Mouse (Mus musculus) embryonic facial prominence, embryonic 14.5 days (tissue): ENCODE data around the gene Notch2. TPM values are rescaled to one million over a fixed set of nuclear protein-coding genes. Genes with fewer than 3 reads are reported as not detected.

ENCODE experiments used
- ATAC-seq: fragments of 200-750 bp; cut with Nextera tagmentation; 2 replicates; pipeline ENCODE4 v1.8.0; 2017; ENCODE audit warnings: low read depth, moderate number of reproducible peaks, moderate TSS enrichment
- DNase-seq: peaks from one replicate; pipeline ENCODE4 v3.0.0-alpha.2; 2015; ENCODE audit warnings: low spot score
- H3K27ac ChIP-seq: fragments of 300-500 bp; sonication (generic); replicated peaks from 2 replicates; pipeline ENCODE4 v1.5.1; 2014; ENCODE audit warnings: low read depth, mild to moderate bottlenecking, low read length, moderate library complexity
- H3K27me3 ChIP-seq: fragments of 300-500 bp; sonication (generic); replicated peaks from 2 replicates; pipeline ENCODE4 v1.6.1; 2014; ENCODE audit warnings: low read length; ENCODE audit not compliant: control insufficient read depth, insufficient read depth
- H3K36me3 ChIP-seq: fragments of 300-500 bp; sonication (generic); 2 replicates; pipeline ENCODE4 v1.6.1; 2014; ENCODE audit warnings: low read length, mixed read lengths; ENCODE audit not compliant: control insufficient read depth, insufficient read depth
- H3K4me1 ChIP-seq: fragments of 300-500 bp; sonication (generic); 2 replicates; pipeline ENCODE4 v1.6.1; 2014; ENCODE audit warnings: antibody characterized with exemption, low read length; ENCODE audit not compliant: control insufficient read depth, insufficient read depth
- H3K4me2 ChIP-seq: fragments of 300-500 bp; sonication (generic); 2 replicates; pipeline ENCODE4 v1.6.1; 2014; ENCODE audit warnings: low read depth, mild to moderate bottlenecking, low read length, moderate library complexity, mixed read lengths
- H3K4me3 ChIP-seq: fragments of 300-500 bp; sonication (generic); 2 replicates; pipeline ENCODE4 v1.5.1; 2014; ENCODE audit warnings: low read depth, mild to moderate bottlenecking, low read length
- H3K9ac ChIP-seq: fragments of 300-500 bp; sonication (generic); 2 replicates; pipeline ENCODE4 v1.6.1; 2014; ENCODE audit warnings: low read depth, mild to moderate bottlenecking, low read length, moderate library complexity, mixed read lengths
- H3K9me3 ChIP-seq: fragments of 300-500 bp; sonication (generic); 2 replicates; pipeline ENCODE4 v1.6.1; 2016; ENCODE audit warnings: low read length; ENCODE audit not compliant: control insufficient read depth
- WGBS: fragments of 180-500 bp; shearing (Covaris S2); extraction: QIAGEN DNeasy Blood & Tissue Kit; methylation state at CpG from one replicate; pipeline ENCODE4 v1.1.7; 2014; 5-methylcytosine and 5-hydroxymethylcytosine counted together
- polyA plus RNA-seq: library from polyadenylated mRNA; unstranded; fragments of >200 nt; fragmentation: Nextera tagmentation; extraction: Ambion mirVana; gene quantifications from 2 replicates; pipeline ENCODE4 v1.2.1, GENCODE M21; 2014

Gene Notch2
- polyA plus RNA-seq, 1 experiment from 2014 or later: 35.6 TPM

DNA sequence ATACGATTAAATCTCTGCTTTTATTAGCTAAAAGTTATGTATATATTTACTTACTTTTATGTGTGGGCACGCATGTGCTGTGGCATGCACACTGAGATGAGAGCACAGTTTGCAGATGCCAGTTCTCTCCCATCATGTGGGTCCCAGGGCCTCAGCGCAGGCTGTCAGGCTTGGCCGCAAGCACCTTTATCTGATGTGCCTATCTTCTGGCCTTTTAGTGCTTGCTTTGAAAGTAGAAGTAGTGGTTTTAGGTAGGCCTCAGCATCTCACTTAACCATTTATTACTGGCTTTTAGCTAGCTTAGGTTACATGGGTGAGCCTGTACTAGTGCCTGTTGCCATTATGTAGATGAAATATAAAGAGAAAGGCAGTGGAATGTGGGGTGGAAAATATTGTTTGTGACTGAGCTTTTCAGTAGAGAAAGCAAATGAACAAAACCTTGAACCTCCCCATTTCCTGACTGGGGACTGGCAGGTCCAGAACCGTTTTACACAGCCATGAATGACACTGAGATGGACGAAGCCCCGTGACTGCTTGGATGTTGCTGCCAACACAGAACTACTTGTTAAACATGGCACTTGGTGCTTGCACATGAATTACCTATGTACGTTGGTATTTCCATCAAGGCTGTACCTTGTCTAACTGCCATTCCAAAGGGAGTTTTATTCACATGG, 41.1 kb downstream of the Notch2 start:
- Histone ChIP-seq H3K4me3 (no peak overlapping the region), H3K9me3 (no peaks in the 10 kb centered on the region), H3K9ac (no peak overlapping the region), H3K36me3 (no peaks in the 10 kb centered on the region), H3K27me3 (no peaks in the 10 kb centered on the region), H3K4me1 (peaks cover 50% of the 10 kb centered on the region), H3K27ac (no peak overlapping the region), H3K4me2 (no peak overlapping the region)
- DNase-seq (no peak), ATAC-seq (no peak)
- WGBS: 81% methylated on average over 8 of the region's 8 CpGs

DNA sequence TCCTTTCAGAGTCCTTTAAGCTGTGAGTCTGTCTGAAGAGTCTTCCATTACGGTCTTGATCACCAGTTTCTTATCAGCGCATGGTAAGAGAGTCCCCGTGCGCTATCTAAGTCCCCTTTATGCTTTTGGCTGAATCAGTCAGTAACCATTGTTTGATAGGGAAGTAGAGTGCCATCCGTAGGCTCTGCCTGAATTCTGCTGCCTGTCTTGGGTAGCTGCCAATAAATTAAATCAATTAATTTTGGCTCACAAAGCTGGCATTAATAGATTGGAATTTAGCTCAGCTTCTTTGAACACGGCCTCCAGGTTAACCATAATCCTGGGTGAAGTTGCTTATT, 41.6 kb downstream of the Notch2 start:
- Histone ChIP-seq H3K27me3 (no peaks in the 10 kb centered on the region), H3K9me3 (no peaks in the 10 kb centered on the region), H3K27ac (no peak overlapping the region), H3K4me3 (no peak overlapping the region), H3K36me3 (no peaks in the 10 kb centered on the region), H3K4me2 (no peak overlapping the region), H3K9ac (no peak overlapping the region), H3K4me1 (peaks cover 48% of the 10 kb centered on the region)
- no peak for ATAC-seq
- DNase-seq: no peak
- WGBS: 75% methylated on average over 6 of the region's 6 CpGs

DNA sequence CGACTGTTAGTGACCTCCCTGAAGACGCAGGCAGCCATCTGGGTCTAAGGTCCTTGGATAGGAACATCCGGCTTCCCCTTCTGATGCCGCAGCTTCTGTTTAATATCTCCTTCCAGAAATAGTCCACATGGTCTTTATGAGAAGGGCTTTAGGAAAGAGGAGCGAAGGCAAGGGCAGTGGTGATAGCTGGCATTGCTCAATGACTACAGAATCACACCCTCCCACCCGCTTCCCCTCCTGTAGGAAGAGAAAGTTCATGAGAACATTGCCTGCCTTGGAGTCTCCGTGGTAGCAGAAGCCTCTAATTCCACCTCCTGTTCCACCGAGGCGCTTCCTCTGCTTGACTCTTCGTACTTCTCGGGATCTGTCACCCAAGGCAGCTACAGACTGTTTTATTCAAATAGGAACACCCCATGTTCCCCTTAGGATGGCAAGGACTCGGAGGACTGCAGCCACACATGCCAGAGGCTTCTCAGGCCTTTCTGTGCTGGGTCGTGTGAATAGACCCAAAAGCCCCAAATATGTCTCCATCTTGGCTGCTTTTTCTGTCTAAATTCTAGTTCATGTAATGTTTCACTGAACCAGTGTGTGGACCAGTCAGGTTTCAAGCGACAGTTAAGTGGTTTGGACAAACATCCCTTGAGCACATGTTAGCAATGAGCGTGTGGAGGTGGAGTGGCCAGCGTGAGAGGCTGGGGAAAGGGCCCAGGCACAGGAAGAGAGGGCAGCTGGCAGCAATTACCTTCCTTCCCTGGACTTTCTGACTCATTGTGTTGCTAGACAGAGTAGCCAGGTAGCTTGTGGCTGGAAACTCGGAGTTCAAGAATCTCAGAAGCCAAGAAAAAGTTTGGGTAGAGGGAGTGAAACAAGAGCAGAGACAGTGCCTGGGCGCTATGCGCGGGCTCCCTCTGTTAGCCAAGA, 42.7 kb downstream of the Notch2 start:
- DNase-seq: no peak
- Histone ChIP-seq H3K36me3 (no peaks in the 10 kb centered on the region), H3K27ac (peak overlapping the region; percentile 11; the same call in 1 of the 2 replicates), H3K4me2 (no peak overlapping the region), H3K4me3 (no peak overlapping the region), H3K9ac (no peak overlapping the region), H3K27me3 (no peaks in the 10 kb centered on the region), H3K9me3 (no peaks in the 10 kb centered on the region), H3K4me1 (peaks cover 49% of the 10 kb centered on the region)
- WGBS: 57% methylated on average over 20 of the region's 20 CpGs
- no peak for ATAC-seq

DNA sequence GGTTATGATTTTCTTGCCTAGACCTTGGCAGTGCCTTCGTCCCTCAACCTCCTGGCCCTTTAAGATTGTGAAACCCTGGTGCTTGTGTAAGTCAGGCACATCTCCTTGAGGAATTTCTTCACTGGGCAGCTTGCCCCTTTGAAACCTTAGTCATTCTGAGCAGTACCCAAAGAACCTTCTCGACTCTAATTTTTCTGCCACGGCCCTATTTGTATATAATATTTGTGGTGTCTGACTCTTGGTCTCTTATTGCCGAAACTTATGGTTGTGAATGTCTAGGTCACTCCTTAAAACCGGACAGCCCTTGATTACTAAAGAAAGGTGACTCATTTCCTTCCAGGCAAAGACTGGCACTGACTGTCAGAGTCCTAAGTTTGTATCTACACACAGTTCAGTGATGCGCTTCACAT, 43.6 kb downstream of the Notch2 start:
- DNase-seq: peak; percentile 73
- no peak overlapping the region for H3K4me2 ChIP-seq
- no peaks in the 10 kb centered on the region for H3K36me3 ChIP-seq
- 54% methylated on average over 6 of the region's 6 CpGs for WGBS
- peak overlapping the region; percentile 16; the same call in 1 of the 2 replicates for H3K27ac ChIP-seq
- no peaks in the 10 kb centered on the region for H3K9me3 ChIP-seq
- no peaks in the 10 kb centered on the region for H3K27me3 ChIP-seq
- H3K4me1 ChIP-seq: peaks cover 55% of the 10 kb centered on the region
- ATAC-seq: 0 out of 2 replicates have a peak, but pooled peaks have one; percentile 16
- H3K4me3 ChIP-seq: no peak overlapping the region
- no peak overlapping the region for H3K9ac ChIP-seq

- H3K9me3 ChIP-seq: no peaks in the 10 kb centered on the region
- WGBS: 75% methylated on average over 4 of the region's 4 CpGs
- no peak overlapping the region for H3K9ac ChIP-seq
These were observed 45.7 kb downstream of the Notch2 start for GRCm38 (mm10) chr3:98059076-98059475.

DNA sequence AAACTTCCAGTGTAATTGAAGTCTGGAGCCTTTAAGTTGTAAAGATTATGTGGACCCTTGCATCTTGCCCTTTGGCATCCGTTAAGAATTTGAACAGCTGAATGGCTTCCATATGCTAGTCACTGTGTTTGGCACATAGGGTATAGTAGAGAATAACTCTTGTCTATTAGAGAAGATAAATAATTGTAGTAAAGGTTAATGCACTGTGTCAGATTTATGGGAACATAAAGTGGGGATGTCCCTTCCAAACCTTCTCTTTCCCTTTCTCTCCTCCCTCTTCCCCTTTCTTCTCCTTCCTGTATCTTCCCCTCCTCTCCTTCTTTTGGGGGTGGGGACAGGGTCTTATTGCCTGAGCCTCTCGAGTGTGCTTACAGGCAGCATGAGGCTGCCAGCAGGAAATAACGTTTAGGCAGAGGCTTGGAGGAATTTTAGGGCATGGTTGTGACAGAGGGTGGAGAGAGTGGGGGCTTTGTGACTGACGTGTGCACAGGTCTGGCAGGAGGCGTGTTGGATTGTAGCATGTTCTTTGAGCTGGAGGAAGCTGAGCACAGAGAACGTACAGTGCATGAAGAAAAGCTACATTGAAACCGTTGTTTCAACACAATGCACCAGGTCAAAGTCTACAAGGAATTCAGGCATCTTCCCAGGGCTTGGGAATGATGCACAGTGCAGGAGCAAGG, 47.8 kb downstream of the Notch2 start:
- H3K27me3 ChIP-seq: no peaks in the 10 kb centered on the region
- H3K4me3 ChIP-seq: no peak overlapping the region
- no peak overlapping the region; the same call in 1 of the 2 replicates for H3K4me2 ChIP-seq
- H3K9ac ChIP-seq: 0 out of 2 replicates have a peak overlapping the region, but pooled peaks have one; percentile 46
- 11% methylated on average over 7 of the region's 7 CpGs for WGBS
- DNase-seq: peak; percentile 70
- no peaks in the 10 kb centered on the region for H3K36me3 ChIP-seq
- peak; percentile 28; the same call in 1 of the 2 replicates for ATAC-seq
- H3K27ac ChIP-seq: peak overlapping the region; percentile 94
- H3K4me1 ChIP-seq: peaks cover 69% of the 10 kb centered on the region
- no peaks in the 10 kb centered on the region for H3K9me3 ChIP-seq

More at GRCm38 (mm10) chr3:98059076-98059475, 45.7 kb downstream of the Notch2 start:
- ATAC-seq (no peak), DNase-seq (no peak)
- Histone ChIP-seq H3K4me1 (peaks cover 65% of the 10 kb centered on the region), H3K27me3 (no peaks in the 10 kb centered on the region), H3K4me3 (no peak overlapping the region), H3K4me2 (no peak overlapping the region), H3K36me3 (no peaks in the 10 kb centered on the region), H3K27ac (no peak overlapping the region)

DNA sequence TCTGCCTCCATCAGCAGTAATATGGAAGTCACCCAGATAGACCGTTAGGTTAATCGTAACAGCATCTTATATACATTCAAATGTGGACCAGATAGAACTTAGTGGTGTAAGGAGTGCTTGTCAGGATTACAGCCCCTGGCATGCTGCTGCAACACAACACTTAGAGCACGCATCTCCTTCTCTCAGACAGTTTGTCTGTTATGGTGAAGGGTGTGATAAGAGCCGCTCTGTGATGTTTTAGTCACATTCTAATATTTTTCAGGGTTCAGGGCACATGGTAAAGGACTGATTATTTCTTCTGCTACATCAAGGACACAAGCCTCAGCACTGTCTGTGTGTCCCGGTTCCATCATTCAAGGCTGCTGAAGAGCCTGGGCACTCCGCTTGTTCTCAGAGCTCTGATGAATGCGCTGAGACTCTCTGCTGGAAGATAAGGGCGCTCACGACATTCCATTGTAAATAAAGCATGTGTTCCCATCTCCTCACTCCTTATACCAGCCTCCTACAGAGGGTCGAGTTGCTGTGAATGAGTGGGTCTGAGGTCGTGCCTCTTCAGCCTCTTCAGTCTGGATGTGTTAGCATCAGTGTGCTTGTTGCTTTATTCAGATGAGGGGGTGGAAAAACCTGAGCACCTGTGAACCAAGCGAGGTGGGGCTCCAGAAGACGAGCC, 48.5 kb downstream of the Notch2 start:
- no peak for ATAC-seq
- Histone ChIP-seq H3K4me2 (peak overlapping the region; percentile 20; the same call in 1 of the 2 replicates), H3K9ac (peak overlapping the region; percentile 46; the same call in 1 of the 2 replicates), H3K36me3 (no peaks in the 10 kb centered on the region), H3K9me3 (no peaks in the 10 kb centered on the region), H3K27ac (peak overlapping the region; percentile 94), H3K4me3 (no peak overlapping the region), H3K4me1 (peaks cover 70% of the 10 kb centered on the region), H3K27me3 (no peaks in the 10 kb centered on the region)
- DNase-seq: no peak
- WGBS: 32% methylated on average over 13 of the region's 13 CpGs
